Mouse (Mus musculus): ENCODE measurements at regions not wholly inside any gene's neighbourhood (a gene's known extent, or its start where the extent isn't known, plus 50 kb on each side); places are given as distances from the start of the nearest gene placed in this dataset.

DNA sequence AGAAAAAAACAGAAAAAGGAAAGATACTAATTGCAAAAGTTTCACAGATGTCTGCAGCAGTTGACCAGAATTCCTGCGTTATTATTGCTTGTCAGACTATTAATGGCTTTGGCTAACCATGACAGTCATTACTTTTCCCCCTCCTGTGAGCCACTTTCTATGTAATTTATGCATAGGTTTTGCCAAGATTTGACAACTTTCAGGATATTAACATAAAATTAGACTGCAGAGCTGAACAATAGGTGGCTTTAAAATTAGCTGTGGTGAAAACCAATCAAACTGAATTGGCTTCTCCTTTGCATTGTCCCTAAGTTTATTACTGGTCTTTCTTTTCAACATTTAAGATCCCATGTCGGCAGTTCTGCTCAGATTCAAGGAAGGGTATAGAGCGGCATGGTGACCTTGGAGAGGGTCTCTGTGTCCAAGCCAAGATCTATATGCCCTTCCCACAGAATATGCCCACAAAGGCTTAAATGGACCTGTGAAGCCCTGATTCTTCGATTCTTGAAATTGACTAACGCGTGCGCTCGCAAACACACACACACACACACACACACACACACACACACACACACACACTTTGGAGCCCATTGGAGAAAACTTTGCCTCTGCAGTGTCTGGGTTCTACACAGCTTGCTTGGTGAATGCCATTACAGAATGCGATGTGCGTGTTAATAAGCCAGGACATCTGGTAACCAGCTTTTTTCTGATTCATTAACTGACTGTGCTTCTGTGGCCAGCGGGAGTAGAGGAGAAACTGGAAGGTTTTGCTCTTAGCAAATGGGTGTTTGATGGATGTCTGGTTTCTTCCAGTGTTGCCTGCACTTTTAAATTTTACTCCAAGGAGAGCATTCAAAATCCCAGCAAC is 69.8 kb upstream of the Itga4 start:
- no peak for DNase-seq

GRCm38 (mm10) chr2:79186878-79187277 is 68.3 kb upstream of the Itga4 start:
- no peak overlapping the region for H3K4me3 ChIP-seq
- H3K79me2 ChIP-seq (replicated peaks; ENCODE audit: control insufficient read depth, insufficient read depth, low read length) = no peaks in the 10 kb centered on the region
- no peak for TF ChIP-seq POLR2A (IDR thresholded peaks at IDR 0.05; ENCODE audit: insufficient read depth, low read depth, low read length)
- TF ChIP-seq EP300 (IDR thresholded peaks at IDR 0.05; ENCODE audit: insufficient read depth, low read depth, low read length) = no peak
- TF ChIP-seq CTCF (IDR thresholded peaks at IDR 0.05) = no peak
- no peak overlapping the region for H3K9ac ChIP-seq (ENCODE audit: low read depth, low read length)
- H3K27ac ChIP-seq = no peak overlapping the region
- no peaks in the 10 kb centered on the region for H3K36me3 ChIP-seq (ENCODE audit: control insufficient read depth, insufficient read depth, low read length)
- 84% methylated on average over 7 of the region's 7 CpGs for WGBS
- DNase-seq = no peak
- H3K4me1 ChIP-seq (ENCODE audit: control insufficient read depth, insufficient read depth, low read length) = no peaks in the 10 kb centered on the region
- H3K27me3 ChIP-seq (ENCODE audit: control insufficient read depth, insufficient read depth, low read length) = no peaks in the 10 kb centered on the region
- intact Hi-C loops (cut with DNase I) = no loop called here

More for the DNA sequence above, 69.8 kb upstream of the Itga4 start:
- H3K4me3 ChIP-seq = no peak overlapping the region
- H3K9ac ChIP-seq (ENCODE audit: low read depth, low read length) = no peak overlapping the region
- H3K27me3 ChIP-seq (ENCODE audit: control insufficient read depth, insufficient read depth, low read length) = no peaks in the 10 kb centered on the region
- H3K79me2 ChIP-seq (replicated peaks; ENCODE audit: control insufficient read depth, insufficient read depth, low read length) = no peaks in the 10 kb centered on the region
- H3K4me1 ChIP-seq (ENCODE audit: control insufficient read depth, insufficient read depth, low read length) = no peaks in the 10 kb centered on the region
- intact Hi-C loops (cut with DNase I) = no loop called here
- TF ChIP-seq EP300 (IDR thresholded peaks at IDR 0.05; ENCODE audit: insufficient read depth, low read depth, low read length) (no peak), CTCF (IDR thresholded peaks at IDR 0.05) (no peak), POLR2A (IDR thresholded peaks at IDR 0.05; ENCODE audit: insufficient read depth, low read depth, low read length) (no peak)
- no peak overlapping the region for H3K27ac ChIP-seq
- WGBS = 90% methylated on average over 11 of the region's 11 CpGs
- H3K36me3 ChIP-seq (ENCODE audit: control insufficient read depth, insufficient read depth, low read length) = no peaks in the 10 kb centered on the region

DNA sequence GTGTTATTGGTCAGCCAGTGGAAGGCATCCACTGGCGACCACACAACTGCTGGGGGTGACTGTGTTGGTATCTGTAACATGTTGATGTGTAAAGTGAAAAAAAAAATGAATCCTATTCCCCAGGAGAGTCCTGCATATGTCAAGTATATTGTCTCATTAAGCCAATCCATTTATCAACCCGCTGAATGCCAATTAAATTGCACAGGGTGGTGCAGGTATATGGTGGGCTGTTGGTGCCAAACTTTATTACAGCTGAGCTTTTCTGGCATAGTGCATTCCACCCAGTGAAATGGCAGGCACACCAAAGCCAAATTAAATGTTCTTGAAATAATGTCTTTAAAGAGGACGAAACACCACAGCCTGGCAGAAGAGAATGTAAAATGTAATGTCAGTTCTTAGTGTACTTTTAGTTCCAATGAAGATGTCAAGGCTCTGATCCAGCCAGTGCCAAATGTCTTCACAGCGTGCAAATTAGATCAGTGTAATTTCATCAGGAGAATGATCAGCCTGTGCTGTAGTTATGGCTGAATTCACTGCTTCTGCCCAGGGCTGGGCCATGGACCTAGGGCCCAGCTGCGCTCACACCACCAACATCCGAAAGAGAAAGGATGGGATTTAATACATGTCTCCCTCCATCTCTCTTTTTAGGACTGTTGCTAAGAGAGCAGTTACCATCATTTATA is 66.6 kb upstream of the Itga4 start:
- H3K79me2 ChIP-seq (replicated peaks; ENCODE audit: control insufficient read depth, insufficient read depth, low read length) = no peaks in the 10 kb centered on the region
- H3K36me3 ChIP-seq (ENCODE audit: control insufficient read depth, insufficient read depth, low read length) = no peaks in the 10 kb centered on the region
- no peak overlapping the region for H3K4me3 ChIP-seq
- DNase-seq = no peak
- no peaks in the 10 kb centered on the region for H3K27me3 ChIP-seq (ENCODE audit: control insufficient read depth, insufficient read depth, low read length)
- H3K4me1 ChIP-seq (ENCODE audit: control insufficient read depth, insufficient read depth, low read length) = no peaks in the 10 kb centered on the region
- no peak overlapping the region for H3K9ac ChIP-seq (ENCODE audit: low read depth, low read length)
- intact Hi-C loops (cut with DNase I) = no loop called here
- 87% methylated on average over 6 of the region's 6 CpGs for WGBS
- H3K27ac ChIP-seq = no peak overlapping the region
- TF ChIP-seq EP300 (IDR thresholded peaks at IDR 0.05; ENCODE audit: insufficient read depth, low read depth, low read length) (no peak), CTCF (IDR thresholded peaks at IDR 0.05) (no peak), POLR2A (IDR thresholded peaks at IDR 0.05; ENCODE audit: insufficient read depth, low read depth, low read length) (no peak)

DNA sequence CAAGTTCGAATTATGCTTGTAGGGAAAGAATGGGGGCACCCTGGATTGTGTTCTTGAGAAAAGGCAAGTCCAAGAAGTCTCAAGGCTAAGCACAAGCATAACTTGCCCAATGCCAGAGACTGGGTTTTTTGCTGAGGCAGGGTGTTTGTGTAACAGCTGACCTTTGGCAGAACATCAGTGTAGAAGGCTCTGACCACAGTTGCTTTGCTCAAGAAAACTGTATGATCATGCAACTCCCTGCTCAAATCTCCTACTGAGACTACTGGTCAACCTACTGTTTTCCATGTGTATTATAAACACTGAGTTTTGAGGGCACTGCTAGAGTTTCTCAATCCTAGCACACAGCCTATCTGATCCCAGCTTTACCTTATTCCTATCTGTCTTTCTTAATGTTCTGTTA is 61.4 kb upstream of the Itga4 start:
- DNase-seq = peak in 1 of 2 experiments; percentile 5
- Histone ChIP-seq H3K27me3 (ENCODE audit: control insufficient read depth, insufficient read depth, low read length) (no peaks in the 10 kb centered on the region), H3K79me2 (replicated peaks; ENCODE audit: control insufficient read depth, insufficient read depth, low read length) (no peaks in the 10 kb centered on the region), H3K9ac (ENCODE audit: low read depth, low read length) (no peak overlapping the region), H3K27ac (no peak overlapping the region), H3K4me1 (ENCODE audit: control insufficient read depth, insufficient read depth, low read length) (no peaks in the 10 kb centered on the region), H3K36me3 (ENCODE audit: control insufficient read depth, insufficient read depth, low read length) (no peaks in the 10 kb centered on the region), H3K4me3 (no peak overlapping the region)
- intact Hi-C loops (cut with DNase I) = no loop called here
- TF ChIP-seq EP300 (IDR thresholded peaks at IDR 0.05; ENCODE audit: insufficient read depth, low read depth, low read length) = no peak
- no peak for TF ChIP-seq POLR2A (IDR thresholded peaks at IDR 0.05; ENCODE audit: insufficient read depth, low read depth, low read length)
- 52% methylated on average over 1 of the region's 1 CpGs for WGBS

DNA sequence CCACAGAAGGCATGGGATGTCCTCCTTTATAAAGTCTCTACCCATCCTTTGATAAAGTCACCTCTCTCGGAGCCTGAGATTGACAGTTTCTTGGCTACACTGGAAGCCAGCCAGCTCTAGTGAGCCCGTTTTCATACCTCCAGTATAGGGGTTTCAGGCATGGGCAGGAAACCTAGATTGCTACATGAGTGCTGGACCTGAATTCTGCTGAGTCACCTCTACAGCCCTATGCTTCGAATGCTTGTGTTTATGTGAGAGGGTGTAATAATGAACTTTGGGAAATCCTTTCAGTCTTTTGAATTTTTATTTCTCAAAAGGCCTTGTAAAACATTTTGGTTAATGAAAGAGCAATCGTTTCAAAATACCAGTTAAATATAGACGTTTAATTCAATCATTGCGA is 53.5 kb upstream of the Itga4 start:
- WGBS = 67% methylated on average over 6 of the region's 6 CpGs
- no peak for DNase-seq
- intact Hi-C loops (cut with DNase I) = no loop called here
- H3K27me3 ChIP-seq (ENCODE audit: control insufficient read depth, insufficient read depth, low read length) = no peaks in the 10 kb centered on the region
- H3K4me3 ChIP-seq = no peak overlapping the region
- TF ChIP-seq EP300 (IDR thresholded peaks at IDR 0.05; ENCODE audit: insufficient read depth, low read depth, low read length) = no peak
- no peak for TF ChIP-seq POLR2A (IDR thresholded peaks at IDR 0.05; ENCODE audit: insufficient read depth, low read depth, low read length)
- TF ChIP-seq CTCF (IDR thresholded peaks at IDR 0.05) = no peak
- H3K79me2 ChIP-seq (replicated peaks; ENCODE audit: control insufficient read depth, insufficient read depth, low read length) = no peaks in the 10 kb centered on the region
- no peaks in the 10 kb centered on the region for H3K4me1 ChIP-seq (ENCODE audit: control insufficient read depth, insufficient read depth, low read length)
- H3K36me3 ChIP-seq (ENCODE audit: control insufficient read depth, insufficient read depth, low read length) = no peaks in the 10 kb centered on the region
- no peak overlapping the region for H3K27ac ChIP-seq
- no peak overlapping the region for H3K9ac ChIP-seq (ENCODE audit: low read depth, low read length)

Measured in heart, adult 2 months (tissue).